Comparison of ENCODE assay signal across 25 mouse cellular contexts in genomic region chr3:36743399-36743798, GRCm38 (mm10). TPM values are rescaled to one million over a fixed set of nuclear protein-coding genes. Genes with fewer than 3 reads are reported as not detected.
DNase-seq lines count a peak whose midpoint lies in the region; ATAC-seq lines count a peak whose summit lies in the region.
"Had no signal": no experiment of that assay in that cellular context is flagged by ENCODE, and none has a peak within 500 bp of the region (broad histone marks: within the 10 kb centered on the region; RNA-seq: fewer than 3 reads in every experiment).

No protein-coding gene starts in this region.

- H3K9me3 ChIP-seq in heart, embryonic 14.5 days (ENCODE audit: control insufficient read depth, low read length): no peaks in the 10 kb centered on the region
- H3K9me3 ChIP-seq in midbrain, embryonic 15.5 days: no peaks in the 10 kb centered on the region
- no peaks in the 10 kb centered on the region for H3K9me3 ChIP-seq in midbrain, embryonic 10.5 days (replicated peaks)
- H3K9me3 ChIP-seq: G1E; limb, embryonic 13.5 days; liver, embryonic 13.5 days had no signal

- peak overlapping the region; percentile 57 for H3K9ac ChIP-seq in heart, embryonic 14.5 days (ENCODE audit: low read length)
- H3K9ac ChIP-seq in midbrain, embryonic 15.5 days: no peak overlapping the region
- H3K9ac ChIP-seq: limb, embryonic 13.5 days; liver, embryonic 13.5 days; lung, embryonic 14.5 days had no signal

- no peaks in the 10 kb centered on the region for H3K27me3 ChIP-seq in heart, embryonic 14.5 days (ENCODE audit: control insufficient read depth, insufficient read depth, low read length)
- H3K27me3 ChIP-seq in midbrain, embryonic 15.5 days (replicated peaks): no peaks in the 10 kb centered on the region
- H3K27me3 ChIP-seq in midbrain, embryonic 10.5 days (ENCODE audit: low read depth, poor library complexity, severe bottlenecking): no peaks in the 10 kb centered on the region
- H3K27me3 ChIP-seq: limb, embryonic 13.5 days; liver, embryonic 13.5 days had no signal

- 45% methylated on average over 5 of the region's 5 CpGs for WGBS in heart, embryonic 14.5 days
- 48% methylated on average over 5 of the region's 5 CpGs for WGBS in midbrain, embryonic 15.5 days
- WGBS in midbrain, embryonic 10.5 days: 67% methylated on average over 5 of the region's 5 CpGs

- H3K4me2 ChIP-seq in heart, embryonic 14.5 days (ENCODE audit: low read length): peak overlapping the region; percentile 62
- H3K4me2 ChIP-seq in midbrain, embryonic 15.5 days: no peak overlapping the region
- H3K4me2 ChIP-seq: limb, embryonic 13.5 days; liver, embryonic 13.5 days; lung, embryonic 14.5 days; midbrain, embryonic 11.5 days had no signal

- peak; percentile 52; the same call in 1 of the 2 replicates for ATAC-seq in frontal cortex, adult (ENCODE audit: low TSS enrichment)
- no peak for ATAC-seq in heart, embryonic 14.5 days (ENCODE audit: insufficient number of reproducible peaks, insufficient read depth, low FRiP score, low read depth)
- ATAC-seq in midbrain, embryonic 15.5 days (replicated peaks): 0 out of 2 replicates have a peak, but pooled peaks have one; percentile 50
- ATAC-seq in inflammation-experienced regulatory T-cells, adult 6 months: no peak
- ATAC-seq: activated CD4-positive, CD25-positive, alpha-beta regulatory T cell, adult 4 months; CD4-positive, CD25-positive, alpha-beta regulatory T cell, adult 4 months had no signal

- peak overlapping the region; percentile 2 to 20; a peak in 2 of 4 replicates for H3K4me3 ChIP-seq in heart, embryonic 14.5 days (ENCODE audit: control insufficient read depth in 1 of 2, insufficient read depth in 1 of 2, low read depth in 1 of 2, low read length in 2 of 2)
- no peak overlapping the region for H3K4me3 ChIP-seq in midbrain, embryonic 15.5 days
- no peak overlapping the region for H3K4me3 ChIP-seq in midbrain, embryonic 10.5 days
- H3K4me3 ChIP-seq: layer of hippocampus, adult 2 months; limb, embryonic 13.5 days; liver, embryonic 13.5 days had no signal

- no peaks in the 10 kb centered on the region for H3K36me3 ChIP-seq in heart, embryonic 14.5 days (ENCODE audit: control insufficient read depth, insufficient read depth, low read length)
- H3K36me3 ChIP-seq in midbrain, embryonic 15.5 days (replicated peaks): no peaks in the 10 kb centered on the region
- H3K36me3 ChIP-seq in midbrain, embryonic 10.5 days: no peaks in the 10 kb centered on the region
- H3K36me3 ChIP-seq: G1E; limb, embryonic 13.5 days; liver, embryonic 13.5 days had no signal

- peaks cover 0 to 6% of the 10 kb centered on the region in 2 experiments; a peak in 1 of 4 replicates for H3K4me1 ChIP-seq in heart, embryonic 14.5 days (ENCODE audit: control insufficient read depth in 2 of 2, insufficient read depth in 2 of 2, low read length in 2 of 2)
- no peaks in the 10 kb centered on the region for H3K4me1 ChIP-seq in midbrain, embryonic 15.5 days
- peaks cover 4% of the 10 kb centered on the region; the same call in 1 of the 2 replicates for H3K4me1 ChIP-seq in midbrain, embryonic 10.5 days
- H3K4me1 ChIP-seq: limb, embryonic 13.5 days; liver, embryonic 13.5 days had no signal

- peak overlapping the region; percentile 77 to 83 for H3K27ac ChIP-seq in heart, embryonic 14.5 days (replicated peaks in 1 of 2; ENCODE audit: control insufficient read depth in 1 of 2, insufficient read depth in 1 of 2, low read depth in 2 of 2, low read length in 2 of 2)
- H3K27ac ChIP-seq in midbrain, embryonic 15.5 days: no peak overlapping the region
- H3K27ac ChIP-seq in midbrain, embryonic 10.5 days (replicated peaks): no peak overlapping the region
- H3K27ac ChIP-seq: kidney, postnatal 0 days; layer of hippocampus, adult 2 months; limb, embryonic 13.5 days; liver, embryonic 13.5 days had no signal

- no peak for DNase-seq in frontal cortex, adult 2 months (ENCODE audit: extremely low spot score in 1 of 2, low spot score in 1 of 2)
- no peak for DNase-seq in heart, adult 18-20 months
- no peak for DNase-seq in midbrain, embryonic 10.5 days (ENCODE audit: low spot score)
- no peak for DNase-seq in adrenal gland, adult 8-10 months
- DNase-seq: adrenal gland, postnatal 25 days; cerebellum, adult 18-20 months; cerebellum, postnatal 36 days; gastrocnemius, postnatal 10 days; kidney, adult 18-20 months; layer of hippocampus, postnatal 36 days; liver, embryonic 13.5 days; lung, embryonic 14.5 days; lung, postnatal 36 days; thymus, postnatal 14 days had no signal

RNA-seq across cellular contexts. Expression of gene Trpc3, which starts 53.4 kb away (rescaled TPM):
- 15.6 and 15.8 TPM in 2 replicates for polyA plus RNA-seq in frontal cortex, adult 2 months (2012; rRNA removed)
- 6.1 and 6.4 TPM in 2 replicates for polyA plus RNA-seq in heart, embryonic 14.5 days (2014; fragmentation: Nextera tagmentation; extraction: Ambion mirVana)
- total RNA-seq in heart, adult 18-20 months (2021): 1 to 10 TPM; 4.8 to 9.7 TPM
- 7.9 and 8.8 TPM in 2 replicates for polyA plus RNA-seq in midbrain, embryonic 15.5 days (2015; fragmentation: Nextera tagmentation; extraction: Ambion mirVana)
- 4.2 and 4.9 TPM in 2 replicates for polyA plus RNA-seq in midbrain, embryonic 10.5 days (2016; fragmentation: Nextera tagmentation; extraction: Ambion mirVana)
- 1 to 10 TPM; 3.2 to 5.3 (median 3.6) TPM for total RNA-seq in adrenal gland, adult 8-10 months (2022)
- not detected for polyA plus RNA-seq in inflammation-experienced regulatory T-cells, adult 6 months (2017; shearing (Covaris generic))
- polyA plus RNA-seq: CD4-positive, CD25-positive, alpha-beta regulatory T cell, adult 4 months; G1E had no signal

Comparison
In these comparisons a context has a peak if more than half of its experiments do, and no peak if none do; other contexts are left out.
1. ATAC-seq: peak in frontal cortex, adult (single experiment) and midbrain, embryonic 15.5 days (single experiment); none in heart, embryonic 14.5 days (single experiment) and inflammation-experienced regulatory T-cells, adult 6 months (single experiment).
2. H3K27ac ChIP-seq: peak in heart, embryonic 14.5 days (2 of 2); none in midbrain, embryonic 15.5 days (single experiment) and midbrain, embryonic 10.5 days (single experiment).
3. H3K4me3 ChIP-seq: peak in heart, embryonic 14.5 days (2 of 2); none in midbrain, embryonic 15.5 days (single experiment) and midbrain, embryonic 10.5 days (single experiment).